Mouse (Mus musculus): ENCODE results near the gene Net1. TPM values are rescaled to one million over a fixed set of nuclear protein-coding genes. Genes with fewer than 3 reads are reported as not detected.

Gene Net1
- total and polyA plus RNA-seq, 2 experiments: 17.1 to 20.5 TPM

DNA sequence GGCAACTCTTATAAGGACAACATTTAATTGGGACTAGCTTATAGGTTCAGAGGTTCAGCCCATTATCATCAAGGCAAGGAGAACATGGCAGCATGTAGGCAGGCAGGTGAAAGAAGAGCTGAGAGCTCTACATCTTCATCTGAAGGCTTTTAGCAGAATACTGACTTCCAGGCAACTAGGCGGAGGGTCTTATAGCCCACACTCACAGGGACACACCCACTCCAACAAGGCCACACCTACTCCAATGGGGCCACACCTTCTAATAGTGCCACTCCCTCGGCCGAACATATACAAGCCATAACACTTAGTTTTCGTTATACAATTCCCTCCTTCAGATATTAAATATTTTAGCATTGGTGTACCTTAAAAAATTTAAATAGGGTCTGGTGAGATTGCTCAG lies 45.2 kb downstream of the Net1 start:
- no peaks in the 10 kb centered on the region for H3K79me2 ChIP-seq (ENCODE audit: control insufficient read depth, insufficient read depth, low read length)
- no peaks in the 10 kb centered on the region for H3K4me1 ChIP-seq (ENCODE audit: control insufficient read depth, insufficient read depth, low read length)
- no peak overlapping the region for H3K9ac ChIP-seq (ENCODE audit: low read depth, low read length)
- 94% methylated on average over 4 of the region's 4 CpGs for WGBS
- no peaks in the 10 kb centered on the region for H3K27me3 ChIP-seq (ENCODE audit: control insufficient read depth, insufficient read depth, low read length)
- H3K36me3 ChIP-seq (ENCODE audit: control insufficient read depth, insufficient read depth, low read length): no peaks in the 10 kb centered on the region
- no peak for DNase-seq (ENCODE audit: extremely low read depth, low read depth, low spot score)
- no peak overlapping the region for H3K27ac ChIP-seq (replicated peaks; ENCODE audit: insufficient read depth, low read depth, low read length)
- TF ChIP-seq CTCF (IDR thresholded peaks at IDR 0.05; ENCODE audit: low read depth, low read length): no peak
- TF ChIP-seq POLR2A (IDR thresholded peaks at IDR 0.05; ENCODE audit: extremely low read depth, insufficient read depth, low read length): no peak
- no peak overlapping the region for H3K4me3 ChIP-seq (ENCODE audit: insufficient read depth, low read depth, low read length)

DNA sequence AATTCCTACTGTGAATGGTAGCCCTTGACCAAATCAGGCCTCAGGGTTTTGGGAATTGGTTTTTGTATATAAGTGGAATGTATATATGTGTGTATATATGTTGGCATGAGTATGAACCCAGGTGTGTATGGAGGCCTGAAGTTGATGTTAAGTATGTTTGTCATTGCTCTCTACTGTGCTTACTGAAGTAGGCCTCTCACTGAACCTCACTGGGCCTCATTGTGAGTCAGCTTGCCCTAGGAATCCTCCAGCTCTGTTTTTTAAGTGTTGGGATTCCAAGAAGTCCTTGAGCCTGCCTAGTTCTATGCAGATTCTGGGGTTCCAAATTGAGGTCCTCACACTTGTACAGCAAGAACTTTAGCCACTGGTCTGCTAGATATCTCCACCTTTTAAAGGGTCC lies 48.1 kb downstream of the Net1 start:
- no peak for DNase-seq (ENCODE audit: extremely low read depth, low read depth, low spot score)
- H3K79me2 ChIP-seq (ENCODE audit: control insufficient read depth, insufficient read depth, low read length): no peaks in the 10 kb centered on the region
- no peak overlapping the region for H3K27ac ChIP-seq (replicated peaks; ENCODE audit: insufficient read depth, low read depth, low read length)
- no peaks in the 10 kb centered on the region for H3K27me3 ChIP-seq (ENCODE audit: control insufficient read depth, insufficient read depth, low read length)
- no peak overlapping the region for H3K4me3 ChIP-seq (ENCODE audit: insufficient read depth, low read depth, low read length)
- TF ChIP-seq CTCF (IDR thresholded peaks at IDR 0.05; ENCODE audit: low read depth, low read length) (no peak), POLR2A (IDR thresholded peaks at IDR 0.05; ENCODE audit: extremely low read depth, insufficient read depth, low read length) (no peak)
- no peaks in the 10 kb centered on the region for H3K36me3 ChIP-seq (ENCODE audit: control insufficient read depth, insufficient read depth, low read length)
- no peak overlapping the region for H3K9ac ChIP-seq (ENCODE audit: low read depth, low read length)
- no peaks in the 10 kb centered on the region for H3K4me1 ChIP-seq (ENCODE audit: control insufficient read depth, insufficient read depth, low read length)

DNA sequence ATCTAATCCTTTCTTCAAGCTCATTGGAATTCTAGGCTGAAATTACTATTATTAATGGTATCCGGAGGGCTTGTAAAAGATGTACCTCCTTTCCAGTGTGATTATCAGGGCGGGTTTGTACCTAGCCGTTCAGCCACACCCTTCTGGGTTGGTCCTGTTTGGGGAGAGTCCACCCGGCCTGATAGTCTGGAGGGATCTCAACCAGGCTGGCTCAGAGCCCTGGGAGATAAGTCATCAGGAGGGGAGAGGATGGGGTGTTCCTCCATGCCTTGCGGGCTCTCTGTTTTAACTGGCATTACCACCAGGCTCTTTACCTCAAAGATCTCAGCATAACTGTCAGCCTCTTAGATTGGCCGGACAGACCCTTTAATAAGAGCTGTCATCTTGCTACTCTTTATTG lies 50.9 kb downstream of the Net1 start:
- H3K36me3 ChIP-seq (ENCODE audit: control insufficient read depth, insufficient read depth, low read length): no peaks in the 10 kb centered on the region
- H3K4me1 ChIP-seq (ENCODE audit: control insufficient read depth, insufficient read depth, low read length): no peaks in the 10 kb centered on the region
- TF ChIP-seq CTCF (IDR thresholded peaks at IDR 0.05; ENCODE audit: low read depth, low read length) (no peak), POLR2A (IDR thresholded peaks at IDR 0.05; ENCODE audit: extremely low read depth, insufficient read depth, low read length) (no peak)
- H3K9ac ChIP-seq (ENCODE audit: low read depth, low read length): no peak overlapping the region
- H3K27ac ChIP-seq (replicated peaks; ENCODE audit: insufficient read depth, low read depth, low read length): no peak overlapping the region
- no peaks in the 10 kb centered on the region for H3K27me3 ChIP-seq (ENCODE audit: control insufficient read depth, insufficient read depth, low read length)
- H3K4me3 ChIP-seq (ENCODE audit: insufficient read depth, low read depth, low read length): no peak overlapping the region
- WGBS: 91% methylated on average over 6 of the region's 6 CpGs
- H3K79me2 ChIP-seq (ENCODE audit: control insufficient read depth, insufficient read depth, low read length): no peaks in the 10 kb centered on the region
- DNase-seq (ENCODE audit: extremely low read depth, low read depth, low spot score): no peak

GRCm38 (mm10) chr13:3866355-3867052 lies 51.5 kb downstream of the Net1 start:
- Histone ChIP-seq H3K4me1 (ENCODE audit: control insufficient read depth, insufficient read depth, low read length) (no peaks in the 10 kb centered on the region), H3K9ac (ENCODE audit: low read depth, low read length) (no peak overlapping the region), H3K27ac (replicated peaks; ENCODE audit: insufficient read depth, low read depth, low read length) (no peak overlapping the region), H3K79me2 (ENCODE audit: control insufficient read depth, insufficient read depth, low read length) (no peaks in the 10 kb centered on the region), H3K27me3 (ENCODE audit: control insufficient read depth, insufficient read depth, low read length) (no peaks in the 10 kb centered on the region), H3K36me3 (ENCODE audit: control insufficient read depth, insufficient read depth, low read length) (no peaks in the 10 kb centered on the region), H3K4me3 (ENCODE audit: insufficient read depth, low read depth, low read length) (no peak overlapping the region)
- no peak for TF ChIP-seq POLR2A (IDR thresholded peaks at IDR 0.05; ENCODE audit: extremely low read depth, insufficient read depth, low read length)
- no peak for TF ChIP-seq CTCF (IDR thresholded peaks at IDR 0.05; ENCODE audit: low read depth, low read length)
- WGBS: 86% methylated on average over 8 of the region's 8 CpGs
- no peak for DNase-seq (ENCODE audit: extremely low read depth, low read depth, low spot score)

- no peak for DNase-seq (ENCODE audit: extremely low read depth, low read depth, low spot score)
- Histone ChIP-seq H3K27me3 (ENCODE audit: control insufficient read depth, insufficient read depth, low read length) (no peaks in the 10 kb centered on the region), H3K4me1 (ENCODE audit: control insufficient read depth, insufficient read depth, low read length) (no peaks in the 10 kb centered on the region), H3K27ac (replicated peaks; ENCODE audit: insufficient read depth, low read depth, low read length) (no peak overlapping the region), H3K9ac (ENCODE audit: low read depth, low read length) (no peak overlapping the region), H3K79me2 (ENCODE audit: control insufficient read depth, insufficient read depth, low read length) (no peaks in the 10 kb centered on the region), H3K36me3 (ENCODE audit: control insufficient read depth, insufficient read depth, low read length) (no peaks in the 10 kb centered on the region), H3K4me3 (ENCODE audit: insufficient read depth, low read depth, low read length) (no peak overlapping the region)
- TF ChIP-seq CTCF (IDR thresholded peaks at IDR 0.05; ENCODE audit: low read depth, low read length) (no peak), POLR2A (IDR thresholded peaks at IDR 0.05; ENCODE audit: extremely low read depth, insufficient read depth, low read length) (no peak)
- WGBS: 70% methylated on average over 14 of the region's 14 CpGs
Observed at GRCm38 (mm10) chr13:3865648-3866354, 52.2 kb downstream of the Net1 start.

Data from liver, adult 2 months (tissue).